Mouse (Mus musculus) forebrain, postnatal 0 days (tissue): Measurements from ENCODE around the gene Pdrg1. TPM values are rescaled to one million over a fixed set of nuclear protein-coding genes. Genes with fewer than 3 reads are reported as not detected.

Source experiments
- ATAC-seq: fragments of 200-750 bp; cut with Nextera tagmentation; 2 replicates; pipeline ENCODE4 v1.8.0; 2017; ENCODE audit warnings: mild to moderate bottlenecking, moderate library complexity
- DNase-seq: peaks from one replicate; pipeline ENCODE4 v3.0.0-alpha.2; 2015
- H3K27ac ChIP-seq: fragments of 300-500 bp; sonication (generic); 2 replicates; pipeline ENCODE4 v1.5.1; 2014; ENCODE audit warnings: low read depth, mild to moderate bottlenecking, antibody characterized with exemption, low read length, moderate library complexity, mixed read lengths
- H3K27me3 ChIP-seq: fragments of 300-500 bp; sonication (generic); 2 replicates; pipeline ENCODE4 v1.6.1; 2014; ENCODE audit warnings: mild to moderate bottlenecking, low read length, mixed read lengths; ENCODE audit not compliant: insufficient read depth
- H3K36me3 ChIP-seq: fragments of 300-500 bp; sonication (generic); 2 replicates; pipeline ENCODE4 v1.6.1; 2014; ENCODE audit warnings: mild to moderate bottlenecking, moderate library complexity; ENCODE audit not compliant: insufficient read depth
- H3K4me1 ChIP-seq: fragments of 300-500 bp; sonication (generic); 2 replicates; pipeline ENCODE4 v1.6.1; 2014; ENCODE audit warnings: antibody characterized with exemption; ENCODE audit not compliant: insufficient read depth
- H3K4me2 ChIP-seq: fragments of 300-500 bp; sonication (generic); 2 replicates; pipeline ENCODE4 v1.6.1; 2014; ENCODE audit warnings: low read depth, mild to moderate bottlenecking, moderate library complexity
- H3K4me3 ChIP-seq: fragments of 300-500 bp; sonication (generic); 2 replicates; pipeline ENCODE4 v1.5.1; 2014; ENCODE audit warnings: low read depth, low read length, mixed read lengths
- H3K9ac ChIP-seq: fragments of 300-500 bp; sonication (generic); 2 replicates; pipeline ENCODE4 v1.6.1; 2014; ENCODE audit warnings: mild to moderate bottlenecking
- H3K9me3 ChIP-seq: fragments of 300-500 bp; sonication (generic); 2 replicates; pipeline ENCODE4 v1.6.1; 2016; ENCODE audit warnings: low read length
- CTCF ChIP-seq: sonication (generic); IDR thresholded peaks from 2 replicates; pipeline ENCODE4 v1.5.1; 2016; ENCODE audit warnings: antibody characterized with exemption, control low read depth, low read depth
- WGBS: fragments of 180-500 bp; shearing (Covaris S2); extraction: QIAGEN DNeasy Blood & Tissue Kit; methylation state at CpG from one replicate; pipeline ENCODE4 v1.1.7; 2014; 5-methylcytosine and 5-hydroxymethylcytosine counted together
- polyA plus RNA-seq: library from polyadenylated mRNA; unstranded; fragments of >200 nt; fragmentation: Nextera tagmentation; extraction: Ambion mirVana; gene quantifications from 2 replicates; pipeline ENCODE4 v1.2.1, GENCODE M21; 2015
- total RNA-seq: library from RNA; depleted of rRNA; stranded (reverse); fragments of >200 nt; gene quantifications from 2 replicates; pipeline ENCODE4 v1.2.3, GENCODE M21; 2014

Pdrg1 gene
- total and polyA plus RNA-seq, 2 experiments from 2014 or later, result 65.9 to 219 TPM

- TF ChIP-seq CTCF, result 0 out of 2 replicates have a peak, but pooled peaks have one; percentile 3
- Histone ChIP-seq H3K4me1 (no peaks in the 10 kb centered on the region), H3K9me3 (no peaks in the 10 kb centered on the region), H3K4me2 (peak overlapping the region; percentile 3; the same call in 1 of the 2 replicates), H3K27me3 (no peaks in the 10 kb centered on the region), H3K4me3 (no peak overlapping the region), H3K9ac (no peak overlapping the region), H3K27ac (no peak overlapping the region), H3K36me3 (peaks cover 23% of the 10 kb centered on the region)
- DNase-seq (peak; percentile 66), ATAC-seq (peak; percentile 93)
- WGBS, result 16% methylated on average over 13 of the region's 13 CpGs
Measured at GRCm38 (mm10) chr2:153003681-153004338, 11.4 kb downstream of the Pdrg1 start.

DNA sequence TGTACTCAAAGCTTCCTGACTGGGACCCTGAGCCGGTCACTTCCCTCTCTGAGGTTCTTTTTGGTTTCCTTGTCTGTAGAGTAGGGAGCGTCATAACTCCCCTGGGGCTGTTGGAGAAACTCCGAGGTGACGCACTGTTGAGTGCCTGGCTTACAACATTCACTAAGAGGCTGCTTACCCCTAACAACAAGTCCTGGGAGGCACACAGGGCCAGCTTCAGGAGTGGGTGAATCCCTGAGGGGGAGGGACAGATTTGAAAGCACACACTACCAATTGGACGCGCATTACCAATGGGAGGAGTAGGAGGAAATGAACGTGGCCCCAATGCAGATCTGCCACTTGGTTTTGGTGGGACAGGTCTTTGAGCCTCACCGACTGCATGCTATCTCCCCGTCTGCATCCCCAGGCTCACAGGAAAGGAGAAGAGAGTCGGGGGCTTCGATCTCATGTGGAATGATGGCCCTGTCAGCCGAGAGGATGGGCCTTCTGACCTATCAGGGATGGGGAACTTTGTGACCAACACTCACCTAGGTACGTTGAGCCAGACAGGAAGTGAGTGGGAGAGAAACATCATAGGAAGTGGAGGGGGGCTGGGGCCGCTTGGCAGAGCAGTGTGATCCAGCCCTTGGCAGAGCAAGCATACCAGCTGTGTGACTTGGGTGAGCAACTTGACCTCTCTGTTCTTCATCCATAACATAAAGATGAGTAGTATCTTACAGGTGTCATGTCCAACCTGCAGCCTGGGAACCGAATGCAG lies 12.6 kb downstream of the Pdrg1 start:
- Histone ChIP-seq H3K4me3 (no peak overlapping the region), H3K27me3 (no peaks in the 10 kb centered on the region), H3K9me3 (no peaks in the 10 kb centered on the region), H3K36me3 (peaks cover 11% of the 10 kb centered on the region), H3K4me1 (no peaks in the 10 kb centered on the region), H3K4me2 (no peak overlapping the region), H3K27ac (no peak overlapping the region), H3K9ac (no peak overlapping the region)
- ATAC-seq (no peak), DNase-seq (no peak)
- no peak for TF ChIP-seq CTCF
- 88% methylated on average over 15 of the region's 15 CpGs for WGBS

GRCm38 (mm10) chr2:152997046-152997445 lies 18.2 kb downstream of the Pdrg1 start:
- ATAC-seq (no peak), DNase-seq (no peak)
- Histone ChIP-seq H3K4me3 (no peak overlapping the region), H3K27ac (no peak overlapping the region), H3K4me1 (no peaks in the 10 kb centered on the region), H3K9ac (no peak overlapping the region), H3K36me3 (no peaks in the 10 kb centered on the region), H3K4me2 (no peak overlapping the region), H3K9me3 (no peaks in the 10 kb centered on the region), H3K27me3 (no peaks in the 10 kb centered on the region)
- WGBS, result 59% methylated on average over 4 of the region's 4 CpGs
- no peak for TF ChIP-seq CTCF

GRCm38 (mm10) chr2:152991529-152991928 lies 23.7 kb downstream of the Pdrg1 start:
- WGBS, result 92% methylated on average over 9 of the region's 9 CpGs
- no peak overlapping the region for H3K9ac ChIP-seq
- ATAC-seq (no peak), DNase-seq (no peak)
- H3K4me3 ChIP-seq, result no peak overlapping the region
- no peak overlapping the region for H3K4me2 ChIP-seq
- no peaks in the 10 kb centered on the region for H3K9me3 ChIP-seq
- H3K4me1 ChIP-seq, result no peaks in the 10 kb centered on the region
- no peak for TF ChIP-seq CTCF
- no peaks in the 10 kb centered on the region for H3K36me3 ChIP-seq
- H3K27ac ChIP-seq, result no peak overlapping the region
- no peaks in the 10 kb centered on the region for H3K27me3 ChIP-seq

GRCm38 (mm10) chr2:152985582-152985981 lies 29.6 kb downstream of the Pdrg1 start:
- no peaks in the 10 kb centered on the region for H3K27me3 ChIP-seq
- no peak for TF ChIP-seq CTCF
- DNase-seq, result peak; percentile 49
- 14% methylated on average over 1 of the region's 1 CpGs for WGBS
- H3K4me1 ChIP-seq, result no peaks in the 10 kb centered on the region
- H3K4me3 ChIP-seq, result no peak overlapping the region
- no peak overlapping the region for H3K4me2 ChIP-seq
- H3K27ac ChIP-seq, result no peak overlapping the region
- no peaks in the 10 kb centered on the region for H3K9me3 ChIP-seq
- peak; percentile 97 for ATAC-seq
- no peaks in the 10 kb centered on the region for H3K36me3 ChIP-seq
- H3K9ac ChIP-seq, result no peak overlapping the region

- no peaks in the 10 kb centered on the region for H3K9me3 ChIP-seq
- WGBS, result 40% methylated on average over 3 of the region's 3 CpGs
- no peaks in the 10 kb centered on the region for H3K27me3 ChIP-seq
- DNase-seq (no peak), ATAC-seq (no peak)
- H3K36me3 ChIP-seq, result no peaks in the 10 kb centered on the region
- no peak overlapping the region for H3K9ac ChIP-seq
- no peak overlapping the region for H3K27ac ChIP-seq
- no peak for TF ChIP-seq CTCF
- H3K4me2 ChIP-seq, result no peak overlapping the region
- no peaks in the 10 kb centered on the region for H3K4me1 ChIP-seq
- no peak overlapping the region for H3K4me3 ChIP-seq
Measured at GRCm38 (mm10) chr2:152976991-152977390, 38.2 kb downstream of the Pdrg1 start.

DNA sequence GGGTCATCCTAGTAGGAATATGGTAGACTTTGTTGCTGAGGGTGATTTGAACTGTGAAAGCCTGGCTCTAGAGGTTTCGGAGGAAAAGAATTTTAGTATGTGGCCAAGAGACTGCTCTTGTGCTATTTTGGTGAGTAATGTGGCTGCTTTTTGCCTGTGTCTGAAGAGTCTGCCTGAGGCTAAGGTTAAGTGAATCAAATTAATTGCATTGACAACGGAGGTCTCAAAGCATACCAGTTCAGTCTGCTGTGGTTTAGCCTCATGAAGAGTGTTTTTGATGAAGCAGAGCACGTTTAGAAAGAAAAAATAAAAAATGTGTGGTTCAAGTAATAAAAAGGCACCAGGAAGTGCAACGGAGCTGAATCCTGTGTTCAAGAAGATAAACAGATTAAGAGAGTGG lies 49.7 kb downstream of the Pdrg1 start:
- WGBS, result 73% methylated on average over 4 of the region's 4 CpGs
- Histone ChIP-seq H3K27me3 (no peaks in the 10 kb centered on the region; the same call in 1 of the 2 replicates), H3K9me3 (no peaks in the 10 kb centered on the region), H3K4me2 (no peak overlapping the region), H3K9ac (no peak overlapping the region), H3K27ac (no peak overlapping the region), H3K4me3 (no peak overlapping the region), H3K4me1 (no peaks in the 10 kb centered on the region), H3K36me3 (no peaks in the 10 kb centered on the region)
- ATAC-seq (no peak), DNase-seq (no peak)
- no peak for TF ChIP-seq CTCF
